Mouse (Mus musculus) embryonic facial prominence, embryonic 10.5 days (tissue): ENCODE results near the gene Nrxn1. TPM values are rescaled to one million over a fixed set of nuclear protein-coding genes. Genes with fewer than 3 reads are reported as not detected.

ENCODE experiments used
- microRNA-seq: library from miRNA; unstranded; fragments of <30 nt; microRNA quantifications from one replicate; pipeline ENCODE4, GENCODE M21; 2017
- polyA plus RNA-seq: library from polyadenylated mRNA; unstranded; fragments of >200 nt; fragmentation: Nextera tagmentation; extraction: Ambion mirVana; gene quantifications from 2 replicates; pipeline ENCODE4 v1.2.1, GENCODE M21; 2016

Gene Nrxn1
- polyA plus RNA-seq, 1 experiment from 2014 or later: 4.1 TPM

Small RNA genes lying within 50 kb of the gene (microRNA-seq; reads per million reads assigned to microRNA genes)
- gene Gm24510 (not detected), gene Gm27475 (not detected), gene Gm47307 (not detected)
